Mouse (Mus musculus) left cerebral cortex, postnatal 14 days (tissue): Measurements from ENCODE around the gene Ache. TPM values are rescaled to one million over a fixed set of nuclear protein-coding genes. Genes with fewer than 3 reads are reported as not detected.
"Not testable (repeated sequence)": the region's sequence is repeated elsewhere in the genome, so short reads cannot be mapped to it uniquely, and the experiment has no call there.

Source experiments
- DNase-seq, 2 experiments: peaks; one replicate each; pipeline ENCODE4 v3.0.0; 2021 to 2022; ENCODE audit warnings: low spot score in 2 of 2, mixed read lengths in 1 of 2
- intact Hi-C: fragments of 180-260 bp; cut with DNase I; formaldehyde crosslinking; loops from one replicate; pipeline ENCODE4 v1.15.1; 2025
- long read RNA-seq, 2 experiments: library from polyadenylated mRNA; stranded (forward); transcript quantifications; one replicate each; pipeline ENCODE4 v2.0.0; 2021
- total RNA-seq, 2 experiments: library from RNA; stranded (reverse); gene quantifications; 2 replicates each; pipeline ENCODE4 v1.2.3; 2021

Ache gene
- 10 to 100 TPM; 68.4 to 81.1 TPM for total RNA-seq
- long read RNA-seq, experiment 1, transcript Ache-201 (5 exons, 2,186 nt), result major isoform, 53 of 99 reads
- long read RNA-seq, experiment 1, transcript Ache-202 (5 exons, 2,176 nt), result minor isoform, 25 of 99 reads
- long read RNA-seq, experiment 1, partial matches to known transcripts, result 17 of 99 reads
- long read RNA-seq, experiment 1, other reads (novel, unspliced or antisense), result 4 of 99 reads
- long read RNA-seq, experiment 2, transcript Ache-202 (5 exons, 2,176 nt), result minor isoform, 13 of 79 reads
- long read RNA-seq, experiment 2, transcript Ache-201 (5 exons, 2,186 nt), result major isoform, 45 of 79 reads
- long read RNA-seq, experiment 2, partial matches to known transcripts, result 14 of 79 reads
- long read RNA-seq, experiment 2, other reads (novel, unspliced or antisense), result 7 of 79 reads

GRCm38 (mm10) chr5:137287032-137287952, at the start of gene Ache:
Gene Ache (plus strand): TSS chr5:137287519.
- intact Hi-C loops, result loop anchor here (5.0 kb wide), 1 partner anchor 255 kb away; no protein-coding TSS in a partner anchor
- DNase-seq, result peak; percentile 77 to 91

DNA sequence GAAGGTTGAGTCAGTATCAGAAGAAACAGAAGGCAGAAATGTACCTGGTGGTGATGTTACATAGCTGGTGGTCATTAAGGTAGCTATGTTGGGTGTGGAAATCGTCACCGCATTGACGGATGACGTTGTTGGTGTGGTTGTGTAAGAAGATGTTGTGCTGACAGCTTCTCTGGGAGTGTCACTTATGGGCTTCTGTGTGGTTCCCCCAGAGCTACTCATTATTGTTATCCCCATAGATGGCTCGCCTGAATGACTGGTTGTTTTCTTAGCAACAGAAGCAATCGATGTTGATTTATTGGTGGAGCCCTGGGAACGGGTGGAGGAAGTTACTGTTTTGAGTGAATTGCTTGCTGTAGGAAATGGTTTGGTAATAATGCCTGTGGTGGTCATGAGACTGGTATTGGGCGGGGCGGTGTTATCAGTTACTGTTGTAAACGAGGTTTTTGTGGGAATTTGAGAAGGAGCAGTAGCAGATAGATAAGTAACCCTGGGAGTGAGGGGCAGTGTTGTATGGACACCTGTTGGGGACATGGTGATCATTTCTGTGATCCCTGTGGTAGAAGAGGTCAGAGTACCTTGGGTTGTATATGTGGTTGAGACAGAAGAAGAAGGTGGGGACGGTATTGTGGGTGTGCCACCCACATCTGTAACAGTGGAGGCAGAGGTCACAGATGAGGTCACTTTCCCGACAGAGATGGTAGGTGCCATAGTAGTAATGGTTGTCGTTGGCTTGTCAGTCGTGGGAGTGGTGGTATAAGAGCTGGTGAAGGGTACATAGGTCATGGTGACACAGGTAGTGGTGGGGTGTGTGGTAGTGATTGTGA, 23.2 kb upstream of the Ache start:
- no peak for DNase-seq
- intact Hi-C loops, result no loop called here

DNA sequence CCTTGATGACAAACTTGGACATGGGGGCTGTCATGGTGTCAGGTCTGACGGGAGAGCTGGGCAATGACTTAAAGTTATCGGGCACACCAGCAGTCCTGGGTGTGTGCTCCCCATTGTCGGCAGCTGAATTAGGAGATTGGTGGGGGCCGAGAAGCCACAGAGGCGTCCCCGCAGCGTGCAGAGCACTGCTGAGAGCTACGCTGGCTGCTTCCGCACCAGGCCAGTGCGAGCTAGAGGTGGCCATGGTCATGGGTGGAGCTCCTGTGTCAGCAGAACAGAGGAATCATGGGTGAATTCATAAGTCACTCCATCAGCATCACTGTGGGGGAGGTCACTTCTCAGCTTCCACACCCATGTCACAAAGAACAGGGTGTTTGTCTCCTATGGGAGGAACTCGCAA, 22.5 kb upstream of the Ache start:
- intact Hi-C loops, result no loop called here
- no peak for DNase-seq

DNA sequence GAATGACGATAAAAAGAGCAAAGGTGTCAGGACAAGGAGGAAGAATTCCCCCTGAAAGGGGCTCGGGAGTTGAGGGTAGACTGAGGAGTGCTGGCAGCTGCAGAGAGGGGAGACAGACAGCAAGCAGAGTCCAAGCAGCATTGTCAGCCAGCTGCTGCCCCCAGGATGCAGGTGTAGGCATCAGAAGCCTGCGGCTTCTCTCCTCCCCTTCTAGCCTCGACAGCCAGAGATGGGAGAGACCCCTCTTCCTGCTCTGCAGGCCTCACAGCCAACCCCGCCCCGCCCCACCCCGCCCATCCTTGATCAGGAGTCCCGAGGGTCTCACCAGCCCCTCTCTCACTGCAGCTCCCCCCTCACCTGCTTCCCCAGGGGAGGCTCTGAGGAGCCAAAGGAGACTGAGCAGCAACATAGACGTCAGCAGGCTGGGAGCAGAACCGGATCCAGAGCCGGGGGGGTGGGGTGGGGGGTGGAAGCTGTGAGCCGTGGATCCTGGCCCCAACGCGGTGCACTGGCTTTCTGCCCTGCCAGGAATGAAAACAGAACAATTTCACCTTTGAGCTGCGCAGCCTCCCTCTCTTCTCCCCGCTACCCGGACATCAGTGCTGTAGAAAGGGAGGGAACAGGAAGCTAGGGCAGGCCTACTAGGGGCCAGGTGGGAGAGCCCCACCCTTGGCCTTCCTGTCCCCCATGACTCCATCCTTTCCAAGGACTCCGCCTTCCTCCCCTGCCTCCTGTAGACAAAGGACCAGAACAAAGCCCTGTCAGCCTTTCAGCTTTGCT, 19.0 kb upstream of the Ache start:
- intact Hi-C loops, result no loop called here
- no peak for DNase-seq

DNA sequence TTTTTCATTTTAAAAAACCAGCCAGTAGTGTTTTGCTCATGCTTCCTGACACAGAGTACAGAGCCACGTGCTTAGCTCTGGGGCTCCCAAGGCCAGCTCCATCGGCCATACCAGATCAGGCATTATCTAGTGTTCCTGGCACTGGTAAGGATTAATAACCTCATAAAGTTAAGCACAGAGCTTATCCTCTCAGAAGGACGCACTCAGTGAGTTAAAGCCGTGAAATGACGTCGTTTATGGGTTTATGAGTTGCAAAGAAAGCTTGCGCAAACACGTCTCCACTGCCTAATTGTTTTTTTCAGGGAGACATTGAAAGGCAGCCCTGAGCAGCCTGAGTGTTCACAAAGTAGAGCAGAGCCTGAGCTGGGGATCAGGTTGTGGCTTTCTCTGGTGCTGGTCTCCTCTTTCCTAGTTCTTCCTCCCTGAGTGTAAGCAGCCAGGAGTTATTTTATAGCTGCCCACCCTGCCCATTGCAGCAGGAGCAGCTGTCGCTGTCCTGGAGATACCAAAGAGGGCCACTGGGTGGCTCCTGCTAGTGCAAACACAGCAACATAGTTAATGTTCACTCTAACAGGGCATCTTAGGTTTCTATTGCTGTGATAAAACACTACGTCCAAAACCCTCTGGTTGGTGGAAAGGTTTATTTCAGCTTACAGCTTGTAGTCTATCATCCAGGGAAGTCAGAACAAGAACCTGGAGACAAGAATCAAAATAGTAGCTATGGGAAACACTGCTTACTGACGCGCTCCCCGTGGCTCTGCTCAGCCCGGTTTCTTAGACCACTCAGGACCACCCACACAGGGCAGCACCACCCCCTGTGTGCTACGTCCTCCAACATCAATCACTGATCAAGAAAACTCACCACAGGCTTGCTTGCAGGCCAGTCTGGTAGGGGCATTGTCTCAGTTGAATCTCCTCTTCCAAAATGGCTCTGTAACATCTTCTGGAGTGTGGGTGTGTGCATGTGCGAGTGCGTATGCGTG, 9.7 kb upstream of the Ache start:
- DNase-seq, result no peak
- intact Hi-C loops, result no loop called here

GRCm38 (mm10) chr5:137284411-137284810, 2.9 kb upstream of the Ache start:
- DNase-seq, intact Hi-C loops: not testable (repeated sequence)

DNA sequence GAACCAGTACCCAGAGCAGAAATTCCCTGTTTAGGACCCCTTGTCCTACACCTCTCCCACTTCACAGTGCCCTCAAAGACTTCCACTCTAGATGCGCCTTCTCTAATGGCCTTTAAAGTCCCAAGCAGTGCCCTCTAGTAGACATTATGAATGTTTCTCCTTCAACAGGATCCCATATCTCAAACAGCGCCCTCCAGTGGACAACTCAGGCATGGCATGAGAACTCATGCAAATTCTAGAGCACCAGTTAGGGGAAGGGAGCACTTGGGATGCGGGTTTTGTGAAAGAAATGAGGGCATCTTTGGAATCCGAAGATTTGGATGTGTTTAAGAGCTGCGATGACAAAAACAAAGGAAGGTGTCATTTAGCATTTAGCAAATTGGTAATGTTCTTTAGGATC, 2.3 kb upstream of the Ache start:
- intact Hi-C loops, result loop anchor here (5.0 kb wide), 1 partner anchor 253 kb away; no protein-coding TSS in a partner anchor
- DNase-seq, result peak in 1 of 2 experiments; percentile 64

DNA sequence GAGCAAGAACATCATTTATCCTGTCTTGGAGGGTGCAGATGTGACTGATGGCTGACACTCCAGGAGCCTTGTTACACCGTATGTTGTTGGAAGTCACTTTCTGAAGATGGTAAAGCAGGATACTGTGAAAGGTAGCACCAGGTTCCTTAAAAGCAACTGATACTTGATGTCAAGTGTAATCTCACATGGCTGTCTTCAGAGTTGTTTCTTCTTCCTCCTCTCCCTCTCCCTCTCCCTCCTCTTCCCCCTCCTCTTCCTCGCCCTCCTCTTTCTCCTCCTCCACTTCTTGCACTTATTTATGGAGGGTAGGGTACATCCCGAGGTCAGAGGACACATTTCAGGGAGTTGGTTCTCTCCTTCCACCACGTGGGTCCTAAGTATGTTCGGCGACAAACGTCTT, 1.3 kb upstream of the Ache start:
- no peak for DNase-seq

DNA sequence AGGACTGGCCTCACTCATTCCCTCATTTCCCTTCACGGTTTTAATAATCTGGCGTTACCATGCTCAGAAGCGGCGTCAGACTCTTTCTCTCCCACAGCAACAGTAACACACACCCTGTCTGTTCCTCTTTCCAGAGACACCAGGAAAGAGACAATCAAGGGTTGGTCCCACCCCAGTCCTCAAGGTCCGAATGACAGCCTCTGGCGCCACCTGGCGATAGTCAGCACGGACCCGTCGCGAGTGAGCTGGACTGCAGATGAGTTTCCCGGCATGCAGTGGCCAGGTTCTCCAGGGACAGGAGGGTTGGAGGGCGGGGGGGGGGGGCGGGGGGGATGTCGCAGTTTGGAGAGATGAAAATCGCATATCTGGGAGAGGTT, 676 bp upstream of the Ache start:
- intact Hi-C loops, result loop anchor here (1.0 to 5.0 kb wide), 2 partner anchors 155 to 254 kb away; no protein-coding TSS in a partner anchor

More for the DNA sequence above, 1.3 kb upstream of the Ache start:
- intact Hi-C loops, result loop anchor here (1.0 to 5.0 kb wide), 2 partner anchors 155 to 254 kb away; no protein-coding TSS in a partner anchor

DNA sequence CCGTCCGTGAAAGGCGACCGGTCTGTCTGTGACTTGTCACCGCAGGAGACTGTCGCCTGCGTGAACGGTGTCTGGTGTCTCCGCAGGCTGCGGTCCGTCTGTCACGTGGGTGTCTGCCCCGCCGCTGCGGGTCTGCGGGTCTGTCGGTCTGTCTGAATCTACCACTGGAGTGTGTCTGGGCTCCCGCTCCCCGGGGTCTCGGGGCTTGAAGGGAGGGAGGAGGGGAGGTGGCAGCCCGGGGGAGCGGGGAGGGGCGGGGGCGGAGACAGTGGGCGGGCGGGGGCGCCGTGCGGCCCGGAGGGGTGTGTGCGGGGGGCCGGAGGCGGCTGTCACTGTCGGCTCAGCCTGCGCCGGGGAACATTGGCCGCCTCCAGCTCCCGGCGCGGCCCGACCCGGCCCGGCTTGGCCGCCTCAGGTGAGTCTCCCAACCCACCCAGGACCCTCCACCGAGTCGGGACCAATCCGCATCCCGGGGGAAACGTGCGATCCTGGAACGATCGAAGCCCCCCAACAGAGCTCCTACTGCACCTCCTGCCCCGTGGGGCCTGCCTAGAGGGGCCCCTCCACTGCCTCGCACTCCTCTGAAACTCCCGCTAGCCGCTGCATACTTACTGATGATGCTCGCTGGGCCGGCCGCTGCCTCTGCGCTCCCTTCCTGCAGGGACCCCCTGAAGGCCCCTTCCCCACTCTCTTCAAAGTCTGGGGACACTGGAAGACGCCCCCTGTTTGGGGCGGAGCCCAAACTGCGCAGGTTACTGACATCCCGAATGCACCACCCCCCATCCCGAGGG, 829 bp downstream of the Ache start:
- peak; percentile 59 to 70 for DNase-seq
- intact Hi-C loops, result loop anchor here (5.0 kb wide), 1 partner anchor 256 kb away; no protein-coding TSS in a partner anchor

More for the DNA sequence above, 676 bp upstream of the Ache start:
- peak; percentile 92 to 95 for DNase-seq

GRCm38 (mm10) chr5:137288999-137289470, 1.7 kb downstream of the Ache start:
- intact Hi-C loops, result loop anchor here (5.0 kb wide), 1 partner anchor 257 kb away; no protein-coding TSS in a partner anchor
- peak; percentile 63 to 79 for DNase-seq

GRCm38 (mm10) chr5:137289591-137290365, 2.5 kb downstream of the Ache start:
- intact Hi-C loops, result loop anchor here (5.0 kb wide), 1 partner anchor 257 kb away; no protein-coding TSS in a partner anchor

DNA sequence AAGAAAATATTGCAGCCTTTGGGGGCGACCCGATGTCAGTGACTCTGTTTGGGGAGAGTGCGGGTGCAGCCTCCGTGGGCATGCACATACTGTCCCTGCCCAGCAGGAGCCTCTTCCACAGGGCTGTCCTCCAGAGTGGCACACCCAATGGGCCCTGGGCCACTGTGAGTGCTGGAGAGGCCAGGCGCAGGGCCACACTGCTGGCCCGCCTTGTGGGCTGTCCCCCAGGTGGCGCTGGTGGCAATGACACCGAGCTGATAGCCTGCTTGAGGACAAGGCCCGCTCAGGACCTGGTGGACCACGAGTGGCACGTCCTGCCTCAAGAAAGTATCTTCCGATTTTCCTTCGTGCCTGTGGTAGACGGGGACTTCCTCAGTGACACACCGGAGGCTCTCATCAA, 3.4 kb downstream of the Ache start:
- intact Hi-C loops, result no loop called here
- DNase-seq, result no peak

More at GRCm38 (mm10) chr5:137289591-137290365, 2.5 kb downstream of the Ache start:
- DNase-seq, result no peak

- DNase-seq, result no peak
- intact Hi-C loops, result no loop called here
Observed at GRCm38 (mm10) chr5:137291381-137291926, 4.1 kb downstream of the Ache start.

DNA sequence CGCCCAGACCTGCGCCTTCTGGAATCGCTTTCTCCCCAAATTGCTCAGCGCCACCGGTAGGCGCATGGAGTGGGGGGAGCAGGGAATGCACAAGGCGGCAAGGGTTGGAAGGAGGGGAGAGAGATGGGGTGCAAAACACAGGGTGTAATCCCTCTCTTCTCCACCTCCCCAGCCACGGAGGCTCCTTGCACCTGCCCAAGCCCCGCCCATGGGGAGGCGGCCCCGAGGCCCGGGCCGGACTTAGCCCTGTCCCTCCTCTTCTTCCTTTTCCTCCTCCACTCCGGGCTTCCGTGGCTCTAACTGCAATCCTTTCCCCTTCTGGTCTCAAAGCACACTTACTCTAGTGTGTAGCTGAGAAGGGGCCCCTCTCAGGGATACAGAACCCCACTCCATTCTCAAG, 6.0 kb downstream of the Ache start:
- peak; percentile 62 to 71 for DNase-seq
- intact Hi-C loops, result no loop called here
